Mouse (Mus musculus): ENCODE measurements around the gene Elmod3.

The Elmod3 gene

DNA sequence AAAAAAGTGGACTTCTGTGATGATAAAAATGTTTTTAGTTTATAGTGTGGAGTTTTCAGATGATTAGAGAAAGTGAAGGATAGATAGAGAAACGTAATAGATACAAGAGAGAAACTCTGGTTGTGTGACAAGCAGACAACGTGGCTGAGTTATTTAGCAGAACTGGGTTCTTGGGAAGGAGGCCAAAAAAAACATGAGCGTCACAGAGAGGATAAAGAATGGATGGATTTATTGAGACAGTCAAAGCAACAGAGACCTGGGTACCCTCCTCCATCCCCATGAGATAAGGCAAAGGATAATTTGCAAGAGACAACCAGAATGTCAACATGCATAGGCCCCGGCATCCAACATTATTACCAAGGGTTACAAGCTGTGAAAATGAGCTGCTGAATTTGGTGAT lies 12.0 kb upstream of the Elmod3 start:
- DNase-seq (ENCODE audit: low spot score in 2 of 2), result no peak

DNA sequence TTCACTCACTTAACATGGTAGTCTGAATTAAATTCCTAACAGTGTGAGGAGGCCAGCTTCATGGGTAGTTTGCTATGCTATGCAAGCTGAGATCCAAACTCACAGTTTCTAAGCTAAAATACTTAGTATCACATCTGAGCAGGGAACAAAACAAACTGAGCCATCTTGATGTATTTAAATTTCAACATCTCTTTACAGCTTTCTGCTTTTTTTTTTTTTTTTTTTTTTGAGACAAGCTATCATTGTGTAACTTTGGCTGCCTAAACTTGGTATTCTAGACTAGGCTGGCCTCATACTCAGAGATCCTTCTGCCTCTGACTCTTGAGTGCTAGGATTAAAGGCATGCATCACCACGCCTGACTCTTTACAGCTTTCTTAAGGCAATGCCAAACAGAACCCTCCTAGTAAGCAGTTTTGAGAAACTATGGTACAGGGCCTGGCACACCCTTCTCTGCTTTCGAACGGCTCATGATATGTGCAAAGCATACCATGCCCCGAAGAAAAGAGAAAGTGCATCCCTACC lies 10.5 kb upstream of the Elmod3 start:
- no peak for DNase-seq (ENCODE audit: low spot score in 2 of 2)

DNA sequence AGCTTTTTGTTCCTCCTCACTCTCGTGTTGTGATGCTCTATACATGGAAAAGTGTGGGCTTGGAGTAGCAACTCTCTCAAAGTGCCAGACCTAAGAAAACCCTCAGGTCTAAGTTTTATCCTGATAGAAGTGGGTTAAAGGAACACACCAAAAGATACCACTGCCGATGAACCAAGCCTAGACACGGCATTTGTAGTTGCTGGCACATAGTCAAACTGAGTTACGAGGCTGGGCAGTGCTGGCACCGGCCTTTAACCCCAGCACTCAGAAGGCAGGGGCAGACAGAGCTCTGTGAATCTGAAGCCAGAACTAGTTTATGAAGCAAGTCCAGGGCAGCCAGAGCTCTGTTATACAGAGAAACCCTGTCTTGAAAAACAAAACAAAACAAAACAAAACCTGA lies 9.5 kb upstream of the Elmod3 start:
- no peak for DNase-seq (ENCODE audit: low spot score in 2 of 2)

DNA sequence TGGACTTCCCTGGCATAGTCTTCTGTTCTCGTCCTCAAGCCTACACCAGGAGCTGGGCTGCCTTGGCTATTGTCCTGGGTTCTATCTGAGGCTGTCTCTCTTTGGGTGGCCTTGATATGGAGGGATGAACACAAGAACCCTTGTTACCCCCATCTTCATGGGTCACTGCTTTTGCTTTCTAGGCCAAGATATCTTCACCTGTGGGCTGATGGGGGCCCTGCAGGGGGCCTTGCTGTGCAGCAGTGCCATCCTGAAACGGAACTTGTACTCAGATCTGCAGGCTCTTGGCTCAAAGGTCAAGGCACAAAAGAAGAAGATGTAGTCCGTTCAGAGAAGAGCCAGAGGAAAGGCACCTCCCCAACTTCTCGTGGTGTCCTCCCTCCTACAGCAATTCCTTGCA lies 8.8 kb upstream of the Elmod3 start:
- DNase-seq (ENCODE audit: low spot score in 2 of 2), result no peak

DNA sequence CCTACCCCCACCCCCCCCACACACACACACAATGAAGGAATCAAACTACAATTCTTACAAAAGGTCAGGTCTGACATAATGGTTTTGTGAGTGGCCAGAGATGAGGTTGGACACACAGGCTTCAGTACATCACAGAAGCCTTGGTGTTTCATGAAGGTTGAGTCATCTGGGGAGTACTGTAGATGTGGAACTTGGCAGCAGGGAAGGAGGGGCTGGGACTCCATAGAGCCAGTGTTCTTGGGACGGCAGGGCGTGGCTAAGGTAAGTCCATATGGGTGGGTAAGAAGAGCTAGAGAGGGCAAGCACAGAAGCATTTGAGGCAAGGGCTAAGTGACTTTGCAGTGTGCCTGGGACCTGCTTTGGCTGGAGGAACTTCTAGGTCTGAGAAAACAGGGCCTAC lies 5.9 kb upstream of the Elmod3 start:
- DNase-seq (ENCODE audit: low spot score in 2 of 2), result no peak

DNA sequence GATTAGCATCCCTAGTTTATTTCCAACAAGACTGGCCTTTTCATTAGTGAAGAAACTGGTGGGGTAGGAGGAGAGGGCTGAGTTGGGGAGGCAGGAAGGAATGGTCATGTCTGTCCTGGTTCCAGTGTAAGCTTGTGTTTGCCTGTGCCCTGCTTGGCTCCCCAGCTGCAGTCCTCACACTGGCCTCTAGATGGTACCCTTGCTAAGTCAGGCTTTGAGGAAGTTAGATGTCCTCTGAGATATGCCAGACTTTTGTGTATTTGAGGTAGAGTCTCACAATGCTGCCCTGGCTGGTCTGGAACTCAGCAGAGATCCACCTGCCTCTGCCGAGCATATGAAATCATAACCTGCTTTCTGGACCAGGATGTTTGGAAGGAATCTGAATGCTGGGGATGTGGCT lies 3.5 kb upstream of the Elmod3 start:
- DNase-seq (ENCODE audit: low spot score in 2 of 2), result peak; percentile 75 to 79

DNA sequence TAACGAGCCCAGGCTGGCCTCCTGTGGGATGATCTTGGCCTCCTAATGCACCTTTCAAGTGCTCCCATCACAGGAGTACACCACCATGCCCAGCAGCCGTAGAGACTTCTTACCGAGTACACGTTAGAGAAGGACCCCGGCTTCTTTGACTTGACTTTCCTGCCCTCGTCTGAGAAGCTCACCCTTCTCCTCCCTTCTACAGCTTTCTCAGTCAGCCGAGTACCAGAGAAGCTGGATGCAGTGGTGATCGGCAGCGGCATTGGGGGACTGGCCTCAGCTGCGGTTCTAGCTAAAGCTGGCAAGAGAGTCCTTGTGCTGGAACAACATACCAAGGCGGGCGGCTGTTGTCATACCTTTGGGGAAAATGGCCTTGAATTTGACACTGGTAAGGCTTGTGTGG lies 2.6 kb upstream of the Elmod3 start:
- DNase-seq (ENCODE audit: low spot score in 2 of 2), result no peak

DNA sequence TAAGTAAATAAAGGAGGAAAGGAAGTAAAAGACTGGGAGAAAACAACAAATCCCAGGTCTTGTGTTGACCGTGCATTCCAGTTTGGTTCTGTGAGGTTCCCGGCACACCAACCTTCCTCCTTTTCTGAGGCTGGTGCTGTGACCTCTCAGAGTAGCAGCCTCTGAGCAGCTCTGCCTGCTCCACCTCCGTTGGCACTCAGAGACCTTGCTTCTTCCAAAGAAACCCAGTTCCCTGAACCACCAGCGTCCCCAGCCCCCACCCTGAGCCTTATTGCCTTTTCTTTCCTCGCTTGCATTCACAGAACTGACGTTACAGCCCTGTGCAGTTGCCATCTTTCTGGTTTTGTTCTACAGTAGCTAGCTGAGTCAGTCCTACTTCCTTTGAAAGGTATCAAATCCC lies 2.0 kb upstream of the Elmod3 start:
- no peak for DNase-seq (ENCODE audit: low spot score in 2 of 2)

DNA sequence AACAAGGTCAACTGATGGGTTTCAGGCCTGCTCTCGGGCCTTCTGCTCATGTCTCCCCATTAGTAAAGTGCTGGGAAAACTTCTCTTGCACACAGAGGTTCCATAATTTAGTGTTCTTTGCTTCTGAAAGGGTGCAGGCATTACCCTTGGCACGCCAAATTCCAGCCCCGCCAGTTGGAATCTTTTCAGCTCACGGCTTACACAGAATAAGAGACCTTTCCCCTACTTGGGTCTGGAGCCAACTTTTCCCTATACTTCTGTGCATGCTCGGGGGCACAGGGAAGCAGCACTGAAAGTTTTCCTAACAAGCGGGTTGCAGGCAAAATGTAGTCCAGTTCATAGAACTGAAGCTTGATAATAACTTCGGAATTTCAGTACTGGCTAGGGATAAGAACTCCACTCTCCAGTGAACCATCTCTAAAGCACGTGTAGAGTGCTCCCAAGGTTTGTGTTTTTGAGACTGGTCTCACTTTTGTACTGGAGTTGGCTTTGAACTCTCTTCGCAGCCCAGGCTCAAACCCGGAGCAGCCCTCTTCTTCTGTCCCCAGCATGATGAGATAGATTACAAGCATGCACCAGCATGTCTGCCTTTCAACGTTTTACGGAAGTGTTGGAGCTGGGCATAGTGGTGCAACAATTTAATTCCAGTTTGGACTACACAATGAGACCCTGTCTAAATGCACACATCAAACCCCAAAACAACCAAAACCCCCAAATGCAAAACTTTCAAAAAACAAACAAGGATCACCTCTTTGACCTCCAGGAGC lies 761 bp upstream of the Elmod3 start:
- DNase-seq (ENCODE audit: low spot score in 2 of 2), result peak in 1 of 2 experiments; percentile 8

DNA sequence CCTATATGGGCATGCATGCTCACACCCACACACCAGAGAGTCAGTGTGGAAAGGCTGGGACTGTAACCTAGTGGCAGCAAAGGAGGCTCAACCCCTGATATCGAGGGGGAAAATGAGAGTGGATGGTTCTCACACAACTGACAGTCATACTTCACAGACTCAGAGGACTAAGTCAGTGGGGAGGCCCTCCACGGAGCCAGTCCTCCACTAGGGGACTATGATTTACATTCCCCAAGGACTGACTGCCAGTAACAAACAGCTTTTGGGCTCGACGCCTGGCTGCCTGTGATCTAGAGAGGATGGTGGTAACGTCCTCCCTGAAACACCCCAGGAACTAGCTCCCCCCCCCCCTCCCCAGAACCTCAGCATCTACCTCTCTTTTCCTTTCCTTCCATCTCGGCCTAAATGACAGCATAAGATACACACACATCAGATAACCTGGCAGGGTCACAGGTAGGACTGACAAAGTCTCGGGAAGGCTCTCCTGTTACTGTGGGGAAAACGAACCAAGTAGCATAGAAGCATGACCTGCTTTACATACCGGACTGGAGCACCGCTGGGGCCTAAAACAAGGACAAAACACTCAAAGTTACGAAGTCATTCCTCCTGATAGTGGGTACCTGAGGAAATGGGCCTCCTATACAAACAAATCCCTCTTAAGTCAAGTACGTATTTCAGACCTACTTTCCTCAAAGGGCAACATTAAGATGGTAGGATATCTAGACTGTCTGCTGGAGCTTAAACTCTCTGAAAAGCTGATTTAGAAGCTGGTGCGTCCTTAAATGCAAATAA lies 934 bp downstream of the Elmod3 start:
- peak in 1 of 2 experiments; percentile 7 for DNase-seq (ENCODE audit: low spot score in 2 of 2)

DNA sequence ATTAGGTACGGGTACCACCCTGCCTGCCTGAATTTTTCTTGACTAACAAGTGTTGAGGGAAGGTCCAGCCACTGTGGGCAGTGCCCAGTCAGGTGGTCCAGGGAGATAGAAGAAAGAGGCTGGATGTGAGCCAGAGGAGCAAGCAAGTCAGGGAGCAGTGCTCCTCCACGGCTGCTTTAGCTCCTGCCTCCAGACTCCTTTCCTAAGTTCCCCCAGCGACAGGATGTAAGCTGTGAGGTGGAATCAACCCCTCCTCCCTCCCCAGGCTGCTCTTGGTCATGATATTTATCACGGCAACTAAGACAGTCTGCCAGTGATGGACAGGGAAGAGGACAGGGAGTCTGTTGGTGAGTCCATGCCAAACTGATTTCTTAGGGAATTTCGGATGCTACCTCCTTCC lies 4.3 kb downstream of the Elmod3 start:
- no peak for DNase-seq (ENCODE audit: low spot score in 2 of 2)

DNA sequence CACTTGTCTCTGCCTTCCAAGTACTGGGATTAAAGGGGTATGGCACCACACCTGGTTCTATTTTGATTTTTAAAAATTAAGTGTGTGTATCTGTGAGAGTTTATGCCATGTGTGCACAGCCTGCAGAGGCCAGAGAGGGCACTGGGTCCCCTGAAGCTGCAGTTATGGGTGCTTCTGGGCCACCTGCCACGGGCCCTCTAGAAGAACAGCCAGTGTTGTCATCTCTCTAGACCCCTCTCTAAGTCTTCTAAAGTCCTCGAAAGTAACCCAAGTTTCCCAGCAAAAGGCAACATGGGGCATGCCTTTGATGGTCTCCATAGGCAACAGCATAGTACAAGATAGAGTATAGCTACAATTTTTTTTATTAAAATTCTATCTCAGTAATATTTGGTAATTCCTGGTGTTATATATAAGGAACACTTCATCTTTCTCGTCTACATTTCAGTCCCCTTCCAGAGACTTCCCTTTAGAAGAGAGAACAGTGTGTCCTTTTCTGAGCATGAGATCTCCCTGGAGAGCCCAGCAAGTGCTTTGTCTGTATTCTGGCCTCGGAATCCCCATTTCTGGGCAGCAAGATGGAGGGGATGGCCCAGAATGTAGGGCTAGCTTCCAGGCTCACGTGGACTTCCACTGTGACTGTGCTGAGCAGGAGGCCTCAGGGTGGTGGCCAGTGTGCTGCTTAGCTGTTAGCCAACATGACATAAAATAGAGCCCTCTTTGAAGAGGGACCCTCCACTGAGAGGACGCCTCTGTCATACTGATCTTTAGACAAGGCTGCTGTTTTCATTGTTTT lies 5.0 kb downstream of the Elmod3 start:
- no peak for DNase-seq (ENCODE audit: low spot score in 2 of 2)

DNA sequence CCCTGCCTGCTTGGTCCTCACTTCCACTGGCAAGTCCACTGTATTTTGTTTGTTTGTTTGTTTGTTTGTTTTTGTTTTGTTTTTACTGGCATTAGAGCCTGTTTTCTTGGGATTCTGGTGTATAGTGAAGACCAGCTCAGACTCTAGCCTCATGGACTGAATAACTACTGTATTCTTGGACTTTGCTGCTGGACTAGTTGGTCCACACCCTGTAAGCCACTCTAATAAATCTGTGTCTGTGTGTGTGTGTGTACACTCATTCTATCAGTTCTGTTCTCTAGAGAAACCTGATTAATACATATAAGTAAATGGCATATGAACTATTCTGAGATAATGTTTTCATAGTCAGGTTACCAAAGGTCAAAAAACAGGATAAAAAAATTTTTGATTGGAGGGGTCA lies 8.1 kb downstream of the Elmod3 start:
- no peak for DNase-seq (ENCODE audit: low spot score in 2 of 2)

DNA sequence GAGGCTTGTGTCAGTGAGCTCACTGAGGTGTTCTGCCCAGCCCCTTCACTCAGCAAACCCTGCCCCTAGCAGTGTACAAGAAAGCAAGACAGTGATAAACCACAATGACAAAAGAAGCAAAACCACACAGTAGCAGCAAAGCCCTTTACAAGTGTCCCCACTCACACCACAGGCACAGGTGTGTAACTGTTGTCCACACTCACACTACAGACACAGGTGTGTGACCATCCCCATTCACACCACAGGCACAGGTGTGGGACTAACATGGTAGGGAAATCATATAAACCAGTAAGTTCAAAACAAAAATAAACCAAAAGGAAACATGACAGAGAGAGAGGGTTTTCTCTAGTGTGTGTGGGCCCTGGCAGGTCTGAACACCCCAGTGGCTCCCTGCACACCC lies 9.9 kb downstream of the Elmod3 start:
- no peak for DNase-seq (ENCODE audit: low spot score in 2 of 2)

DNA sequence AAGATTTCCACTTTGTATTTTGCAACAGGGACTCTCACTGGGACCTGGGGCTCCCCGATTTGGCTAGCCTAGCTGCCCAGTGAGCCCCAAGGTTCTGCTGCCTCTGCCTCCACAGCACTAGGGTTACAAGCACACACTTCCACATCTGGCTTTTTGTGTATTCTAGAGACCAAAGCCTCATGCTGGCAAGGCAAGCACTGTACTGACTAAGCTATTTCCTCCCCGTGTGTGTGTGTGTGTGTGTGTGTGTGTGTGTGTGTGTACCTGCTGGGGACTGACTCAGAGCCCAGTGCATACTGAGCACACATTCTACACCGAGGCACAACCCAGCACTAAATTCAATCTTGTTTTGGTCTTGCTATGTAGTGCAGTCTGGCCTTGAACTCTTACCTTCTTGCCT lies 11.5 kb downstream of the Elmod3 start:
- no peak for DNase-seq (ENCODE audit: low spot score in 2 of 2)

DNA sequence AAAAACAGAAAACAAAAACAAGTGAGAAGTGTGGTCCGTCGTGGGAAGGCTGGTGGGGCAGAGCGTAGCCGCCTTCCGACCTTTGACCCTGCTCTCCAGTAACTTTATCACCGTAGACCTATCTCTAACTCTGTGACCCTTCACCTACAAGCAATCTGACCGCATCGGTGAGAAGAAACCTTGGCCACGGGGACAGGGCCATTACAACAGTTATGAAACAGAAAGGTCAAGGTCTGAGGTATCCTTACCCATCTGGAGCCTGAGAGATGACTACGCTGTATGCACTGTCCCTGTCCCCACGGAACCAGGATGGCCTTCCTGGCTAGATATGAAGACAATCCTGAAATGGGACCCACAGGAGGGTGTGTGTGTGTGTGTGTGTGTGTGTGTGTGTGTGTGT lies 14.1 kb downstream of the Elmod3 start:
- no peak for DNase-seq (ENCODE audit: low spot score in 2 of 2)

DNA sequence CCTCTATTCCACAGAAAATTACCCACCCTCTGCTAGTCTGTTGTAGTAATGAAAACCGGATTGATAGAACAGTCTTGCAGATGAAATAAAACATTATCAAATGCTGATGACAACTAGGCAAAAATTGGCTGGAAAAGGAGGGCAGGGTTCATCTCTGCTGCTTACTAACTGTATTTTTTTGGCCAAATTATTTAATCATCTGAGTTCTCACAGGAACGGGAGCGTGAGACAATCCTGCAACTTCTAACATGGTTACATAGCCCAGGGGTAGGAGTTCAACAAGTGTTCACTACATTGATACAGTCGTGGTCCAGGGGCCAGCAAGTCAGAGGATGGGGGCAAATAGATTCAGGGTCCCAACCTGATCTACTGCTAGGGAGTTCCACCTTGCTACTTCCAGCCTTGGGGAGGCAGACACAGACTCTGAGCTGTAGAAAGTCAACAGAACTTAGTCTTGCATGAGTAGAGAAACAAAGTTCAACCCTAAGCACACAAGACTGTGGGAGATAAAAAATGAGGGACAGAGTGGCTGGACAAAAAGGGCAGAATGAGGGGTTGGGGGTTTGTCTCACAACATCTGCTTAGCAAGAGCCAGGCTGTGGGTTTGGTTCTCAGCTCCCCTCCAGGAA lies 14.9 kb downstream of the Elmod3 start:
- no peak for DNase-seq (ENCODE audit: low spot score in 2 of 2)

DNA sequence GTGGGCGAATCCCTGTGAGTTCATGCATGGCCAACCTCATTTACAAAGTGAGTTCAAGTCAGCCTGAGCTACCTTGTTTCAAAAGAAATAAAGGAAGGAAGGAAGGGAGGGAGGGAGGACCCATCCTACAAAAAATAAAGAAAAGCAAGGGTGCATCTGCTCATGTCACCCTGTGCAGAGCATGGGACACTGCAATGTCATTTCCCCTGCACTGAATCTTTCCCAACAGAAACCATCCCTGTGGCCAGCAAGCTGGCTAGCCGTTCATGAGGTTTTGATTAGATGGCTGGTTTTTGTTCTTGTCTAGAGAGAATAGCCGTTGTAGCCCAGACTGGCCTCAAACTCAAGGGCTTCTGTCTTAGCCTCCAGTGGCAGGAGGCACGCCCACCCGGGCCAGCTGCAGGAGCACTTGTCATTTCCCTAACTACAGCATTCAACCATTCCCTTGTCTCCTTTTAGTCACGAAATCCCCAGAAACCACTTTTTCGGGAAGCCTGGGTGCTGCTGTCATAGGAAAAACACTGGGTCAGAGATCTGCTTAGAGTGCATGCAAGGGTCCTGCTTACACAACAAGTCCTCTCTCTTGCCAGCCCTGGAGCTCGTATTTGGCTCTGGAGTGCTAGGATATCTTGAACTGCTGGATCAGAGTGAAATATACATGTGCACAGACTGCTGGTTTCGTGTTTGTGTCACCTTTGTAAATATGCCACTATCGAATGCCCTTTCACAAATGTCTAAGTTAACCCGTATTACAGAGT lies 16.4 kb downstream of the Elmod3 start:
- DNase-seq (ENCODE audit: low spot score in 2 of 2), result no peak

DNA sequence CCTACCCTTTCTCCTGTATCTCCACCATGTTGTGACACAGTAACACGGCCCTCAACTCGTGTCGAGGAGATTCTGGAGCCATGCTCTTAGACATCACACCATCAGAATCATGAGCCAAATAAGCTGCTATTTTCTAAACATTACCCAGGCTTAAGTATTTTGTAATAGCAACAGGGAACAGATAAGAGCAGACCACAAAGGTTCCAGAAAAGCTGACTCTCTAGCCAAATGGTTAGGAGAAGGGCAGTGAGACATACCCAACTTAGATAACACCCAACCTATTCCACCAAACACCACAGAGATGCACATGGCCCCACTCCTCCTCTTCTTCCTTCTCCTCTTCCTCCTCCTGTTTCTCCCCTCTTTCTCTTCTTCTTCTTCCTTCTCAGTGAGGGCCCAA lies 22.2 kb downstream of the Elmod3 start:
- no peak for DNase-seq (ENCODE audit: low spot score in 2 of 2)

DNA sequence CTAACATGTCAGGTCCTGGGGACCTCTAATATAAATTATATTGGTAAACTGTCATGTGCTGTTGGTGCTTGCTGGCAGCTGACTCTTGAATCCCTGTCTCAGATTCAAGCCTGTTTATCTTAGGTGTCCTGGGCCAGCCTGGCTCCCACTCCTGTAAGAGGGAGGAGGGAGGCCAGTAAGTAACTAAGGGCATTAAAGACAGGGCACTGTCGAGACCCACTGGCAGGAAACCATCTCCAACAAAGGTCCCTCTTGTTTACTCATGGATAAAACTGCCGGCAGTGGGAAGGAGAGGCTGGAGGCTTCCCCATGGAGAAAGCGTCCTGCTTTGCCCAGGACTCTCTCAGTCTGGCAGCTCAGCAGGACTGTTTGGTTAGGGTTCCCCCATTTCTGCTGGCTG lies 26.4 kb downstream of the Elmod3 start:
- no peak for DNase-seq (ENCODE audit: low spot score in 2 of 2)

Measured in spleen, postnatal 36 days (tissue).